Mouse (Mus musculus) testis, adult 10 weeks (tissue): ENCODE measurements around the gene Col7a1. TPM values are rescaled to one million over a fixed set of nuclear protein-coding genes. Genes with fewer than 3 reads are reported as not detected.

Experiments
- polyA plus RNA-seq: library from polyadenylated mRNA; stranded (reverse); fragments of 350-450 nt; fragmentation: Illumina TruSeq; extraction: RNeasy Lipid Tissue Mini Kit (QIAGEN cat#74804); gene quantifications from one replicate; pipeline ENCODE4 v1.2.3, GENCODE M21; 2014; ENCODE audit warnings: low read depth, low replicate concordance

Gene Col7a1
- not detected for polyA plus RNA-seq

DNA sequence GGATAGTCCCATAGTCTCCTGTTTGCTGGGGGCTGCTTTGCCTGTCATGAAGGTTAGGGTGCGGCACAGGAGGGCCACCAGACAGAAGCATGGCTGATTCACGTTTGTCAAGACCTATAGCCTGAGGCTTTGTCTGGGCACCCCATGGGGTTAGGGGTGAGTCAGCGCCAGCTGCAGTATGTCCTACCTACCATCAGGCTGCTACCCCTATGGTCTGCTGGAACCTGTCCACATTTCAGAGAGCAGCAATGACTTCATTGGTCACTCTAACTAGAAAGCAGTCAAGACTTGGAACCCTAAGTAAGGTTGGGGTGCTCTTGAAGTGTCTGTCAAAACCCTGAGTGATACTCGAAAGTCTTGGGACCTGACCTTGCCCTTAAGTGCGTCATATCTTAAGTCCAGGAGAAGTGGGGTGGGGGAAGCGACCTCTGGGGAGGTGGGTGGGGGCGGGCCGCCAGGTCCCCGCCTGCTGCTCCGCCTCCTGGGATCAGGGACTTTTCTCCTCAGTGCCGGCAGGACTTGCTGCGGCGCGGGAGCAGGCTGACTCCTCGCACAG lies at the start of gene Col7a1:
TSS of gene Col7a1 (plus strand) at position 506 of the 556 bp plus-strand sequence.

DNA sequence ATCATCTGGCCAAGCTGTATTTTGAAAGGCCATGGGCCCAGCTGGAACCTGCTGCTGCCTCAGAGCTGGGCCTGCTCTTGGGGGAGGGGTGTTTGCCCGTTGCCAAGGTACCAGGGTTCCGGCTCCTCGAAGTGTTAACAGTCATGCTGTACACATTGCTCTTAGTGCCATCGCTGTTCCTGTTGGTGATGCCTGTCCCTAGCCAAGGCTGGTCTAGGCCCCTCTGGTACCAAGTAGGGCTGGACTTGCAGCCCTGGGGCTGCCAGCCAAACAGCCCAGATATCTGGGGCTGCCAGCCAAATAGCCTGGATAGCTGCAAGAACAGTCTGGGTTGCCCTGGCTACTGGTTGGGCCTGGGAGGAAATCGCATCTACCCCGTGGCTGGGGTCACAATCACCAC lies 38.9 kb upstream of the Col7a1 start, which contains the start of gene Tmem89:
TSS of gene Tmem89 (plus strand) at position 129 of the 400 bp plus-strand sequence.

DNA sequence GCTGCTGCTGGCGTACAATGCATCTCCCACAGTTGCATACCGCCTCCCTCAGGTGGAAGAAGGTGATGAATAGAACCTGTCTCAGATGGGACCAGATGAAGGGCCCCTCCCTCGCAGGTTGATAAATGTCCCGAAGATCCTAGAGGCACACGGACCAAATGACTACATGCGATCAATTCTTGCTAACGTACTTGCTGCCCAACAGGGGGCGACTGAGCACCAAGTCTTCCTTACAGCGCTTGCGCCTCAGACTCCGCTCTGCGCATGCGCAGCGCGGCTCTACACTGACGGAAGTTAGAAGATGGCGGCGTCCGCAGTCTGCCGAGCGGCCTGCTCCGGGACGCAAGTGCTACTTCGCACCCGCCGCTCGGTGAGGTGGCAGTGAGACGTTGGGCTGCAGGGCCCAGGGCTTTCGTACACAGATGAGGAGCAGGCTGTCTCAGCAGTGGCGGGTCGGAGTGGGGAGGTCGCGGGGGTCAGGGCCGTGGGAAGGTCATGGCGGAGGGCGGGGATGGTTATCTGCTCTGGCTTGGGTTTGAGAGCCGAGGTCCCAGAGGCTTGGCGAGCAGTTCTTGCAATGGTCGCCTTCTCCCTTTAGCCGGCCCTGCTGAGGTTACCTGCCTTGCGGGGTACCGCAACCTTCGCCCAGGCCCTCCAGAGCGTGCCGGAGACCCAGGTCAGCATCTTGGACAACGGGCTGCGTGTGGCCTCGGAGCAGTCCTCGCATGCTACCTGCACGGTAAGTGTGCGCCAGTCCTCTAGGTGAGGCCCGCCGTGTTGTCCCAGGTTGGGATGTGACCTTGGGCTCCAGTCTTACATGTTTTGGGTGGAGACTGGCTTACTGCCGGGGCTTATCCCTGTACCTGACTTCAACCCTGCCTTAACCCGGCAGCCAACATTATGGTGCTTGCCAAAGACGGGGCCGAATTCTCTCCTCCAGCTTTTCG lies 16.7 kb upstream of the Col7a1 start, which contains the start of gene Uqcrc1:
TSS of gene Uqcrc1 (plus strand) at position 216 of the 947 bp plus-strand sequence.

DNA sequence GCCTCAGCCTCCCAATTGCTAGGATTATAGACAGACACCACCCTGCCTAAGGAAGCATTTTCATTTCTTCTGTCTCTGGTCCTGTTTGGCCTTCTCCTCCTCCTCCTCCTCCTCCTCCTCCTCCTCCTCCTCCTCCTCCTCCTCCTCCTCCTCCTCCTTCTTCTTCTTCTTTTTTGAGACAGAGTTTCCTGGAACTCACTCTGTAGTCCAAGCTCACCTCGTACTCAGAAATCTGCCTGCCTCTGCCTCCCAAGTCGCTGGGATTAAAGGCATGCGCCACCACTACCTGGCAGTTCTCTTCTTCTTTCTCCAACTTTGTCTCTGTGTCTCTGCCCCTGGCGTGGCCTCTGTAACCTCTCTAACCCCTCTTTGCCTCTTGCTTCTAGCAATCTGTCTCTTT lies 32.3 kb downstream of the Col7a1 start, which contains the start of gene Ucn2:
TSS of gene Ucn2 (plus strand) at position 301 of the 400 bp plus-strand sequence.

DNA sequence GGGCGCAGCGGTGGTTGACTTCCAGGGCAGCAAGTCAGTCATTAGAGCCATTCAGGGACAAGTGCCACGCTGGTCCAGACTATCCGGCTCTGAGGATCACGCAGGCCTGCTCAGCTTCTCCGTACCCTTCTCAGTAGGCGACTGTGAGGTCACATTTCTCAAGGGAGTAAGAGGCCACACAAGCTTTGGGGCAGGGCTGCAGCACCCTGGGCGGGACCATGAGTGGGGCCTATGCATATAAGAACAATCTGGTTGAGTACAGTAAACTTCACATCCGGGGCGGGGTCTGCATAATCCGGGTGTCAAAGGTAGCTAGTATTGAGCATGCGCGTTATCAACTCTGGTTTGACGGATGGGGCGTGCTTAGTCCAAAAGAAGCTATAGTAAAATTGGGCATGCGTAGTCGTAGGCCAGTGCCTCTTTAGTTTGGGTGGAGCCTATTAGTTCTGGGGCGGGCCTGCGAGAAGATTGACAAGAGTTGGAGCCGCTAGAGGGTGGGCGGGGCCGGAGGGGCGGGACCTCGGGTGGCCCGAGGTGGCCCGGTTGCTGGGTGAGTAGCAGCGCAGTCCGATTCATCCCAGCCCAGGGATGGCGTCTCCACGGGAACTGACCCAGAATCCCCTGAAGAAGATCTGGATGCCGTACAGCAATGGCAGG lies 38.2 kb downstream of the Col7a1 start, which contains the start of gene Pfkfb4:
TSS of gene Pfkfb4 (plus strand) at position 351 of the 657 bp plus-strand sequence.

Other genes starting within 250 kb of the Col7a1 start
- 106 TPM for gene Ip6k2, start 169.8 kb upstream of the Col7a1 start, polyA plus RNA-seq
- gene Nckipsd, start 145.2 kb upstream of the Col7a1 start, polyA plus RNA-seq, result 0.18 TPM
- gene Celsr3, start 127.3 kb upstream of the Col7a1 start, polyA plus RNA-seq, result 0.04 TPM
- gene Slc26a6, start 100.3 kb upstream of the Col7a1 start, polyA plus RNA-seq, result 0.36 TPM
- not detected for gene Tmem89, start 39.0 kb upstream of the Col7a1 start, polyA plus RNA-seq
- 73.6 TPM for gene Uqcrc1, start 17.0 kb upstream of the Col7a1 start, polyA plus RNA-seq
- not detected for gene Ucn2, start 32.4 kb downstream of the Col7a1 start, polyA plus RNA-seq
- 3.4 TPM for gene Pfkfb4, start 38.2 kb downstream of the Col7a1 start, polyA plus RNA-seq
- gene Shisa5, start 85.0 kb downstream of the Col7a1 start, polyA plus RNA-seq, result 1.7 TPM
- not detected for gene Trex1, start 106.1 kb downstream of the Col7a1 start, polyA plus RNA-seq
- 5.9 TPM for gene Atrip, start 120.5 kb downstream of the Col7a1 start, polyA plus RNA-seq
- gene Ccdc51, start 128.9 kb downstream of the Col7a1 start, polyA plus RNA-seq, result not detected
- 564 TPM for gene Tma7, start 129.0 kb downstream of the Col7a1 start, polyA plus RNA-seq
- 0.34 TPM for gene Plxnb1, start 141.8 kb downstream of the Col7a1 start, polyA plus RNA-seq
- 0.35 TPM for gene Fbxw21, start 208.5 kb downstream of the Col7a1 start, polyA plus RNA-seq
- 0.42 TPM for gene Fbxw13, start 242.4 kb downstream of the Col7a1 start, polyA plus RNA-seq